Mouse (Mus musculus) heart, adult 11 months (tissue): Measurements from ENCODE around the gene D630039A03Rik.
"Not testable (repeated sequence)": the region's sequence is repeated elsewhere in the genome, so short reads cannot be mapped to it uniquely, and the experiment has no call there.

Experiments used
- DNase-seq: peaks from one replicate; pipeline ENCODE4 v3.0.0; 2022

D630039A03Rik gene

GRCm38 (mm10) chr4:57924556-57925071, 8.5 kb upstream of the D630039A03Rik start:
- DNase-seq: no peak

- no peak for DNase-seq
Observed at GRCm38 (mm10) chr4:57922171-57922570, 6.1 kb upstream of the D630039A03Rik start.

- no peak for DNase-seq
Observed at GRCm38 (mm10) chr4:57920522-57920921, 4.4 kb upstream of the D630039A03Rik start.

GRCm38 (mm10) chr4:57919494-57920423, 3.7 kb upstream of the D630039A03Rik start:
- DNase-seq: no peak

- no peak for DNase-seq
Observed at GRCm38 (mm10) chr4:57916711-57917110, 614 bp upstream of the D630039A03Rik start.

GRCm38 (mm10) chr4:57915216-57915965, 706 bp downstream of the D630039A03Rik start:
- DNase-seq: peak; percentile 97

GRCm38 (mm10) chr4:57914193-57915190, 1.6 kb downstream of the D630039A03Rik start:
- DNase-seq: no peak

- no peak for DNase-seq
Observed at GRCm38 (mm10) chr4:57913021-57913420, 3.1 kb downstream of the D630039A03Rik start.

GRCm38 (mm10) chr4:57908860-57909259, 7.2 kb downstream of the D630039A03Rik start:
- DNase-seq: no peak

GRCm38 (mm10) chr4:57906708-57907107, 9.4 kb downstream of the D630039A03Rik start:
- DNase-seq: no peak

- DNase-seq: no peak
Observed at GRCm38 (mm10) chr4:57904638-57905037, 11.5 kb downstream of the D630039A03Rik start.

GRCm38 (mm10) chr4:57904211-57904610, 11.9 kb downstream of the D630039A03Rik start:
- peak; percentile 91 for DNase-seq

- DNase-seq: no peak
Observed at GRCm38 (mm10) chr4:57902619-57903018, 13.5 kb downstream of the D630039A03Rik start.

GRCm38 (mm10) chr4:57901210-57901609, 14.9 kb downstream of the D630039A03Rik start:
- no peak for DNase-seq

GRCm38 (mm10) chr4:57896631-57897030, 19.5 kb downstream of the D630039A03Rik start:
- peak; percentile 57 for DNase-seq

GRCm38 (mm10) chr4:57895902-57896301, 20.2 kb downstream of the D630039A03Rik start:
- DNase-seq: peak; percentile 95

- DNase-seq: peak; percentile 79
Observed at GRCm38 (mm10) chr4:57895140-57895539, 21.0 kb downstream of the D630039A03Rik start.

- DNase-seq: no peak
Observed at GRCm38 (mm10) chr4:57892001-57892586, 24.0 kb downstream of the D630039A03Rik start.

GRCm38 (mm10) chr4:57889773-57890172, 26.3 kb downstream of the D630039A03Rik start:
- no peak for DNase-seq

- DNase-seq: not testable (repeated sequence)
Observed at GRCm38 (mm10) chr4:57888978-57889377, 27.1 kb downstream of the D630039A03Rik start.

GRCm38 (mm10) chr4:57888246-57888645, 27.9 kb downstream of the D630039A03Rik start:
- peak; percentile 83 for DNase-seq

- peak; percentile 58 for DNase-seq
Observed at GRCm38 (mm10) chr4:57886888-57887230, 29.2 kb downstream of the D630039A03Rik start.
